Mouse (Mus musculus) cerebellum, adult 2 months (tissue): Measurements from ENCODE around the gene Abhd4. TPM values are rescaled to one million over a fixed set of nuclear protein-coding genes. Genes with fewer than 3 reads are reported as not detected.

ENCODE experiments used
- DNase-seq, 2 experiments: peaks; one replicate each; pipeline ENCODE4 v3.0.0; 2021
- H3K27ac ChIP-seq: fragments of 200-500 bp; 2 replicates; pipeline ENCODE4 v1.5.1; 2012; ENCODE audit warnings: low read length, control low read depth, inconsistent platforms; ENCODE audit not compliant: insufficient read depth
- H3K27me3 ChIP-seq: fragments of 200-500 bp; 2 replicates; pipeline ENCODE4 v1.6.1; 2012; ENCODE audit warnings: inconsistent platforms, mild to moderate bottlenecking, low read length, moderate library complexity; ENCODE audit not compliant: control insufficient read depth, insufficient read depth
- H3K4me1 ChIP-seq: fragments of 200-500 bp; 2 replicates; pipeline ENCODE4 v1.6.1; 2011; ENCODE audit warnings: low read length; ENCODE audit not compliant: control insufficient read depth, insufficient read depth
- H3K4me3 ChIP-seq: fragments of 200-500 bp; replicated peaks from 2 replicates; pipeline ENCODE3; 2011; ENCODE audit warnings: mild to moderate bottlenecking, low read depth, low read length, control low read depth; ENCODE audit not compliant: insufficient read depth
- CTCF ChIP-seq: fragments of 200-500 bp; IDR thresholded peaks from 2 replicates; pipeline ENCODE4 v1.5.1; 2011; ENCODE audit warnings: low read depth, mild to moderate bottlenecking, control low read depth, low read length, moderate library complexity, borderline replicate concordance; ENCODE audit not compliant: insufficient read depth
- POLR2A ChIP-seq: fragments of 200-500 bp; IDR thresholded peaks from 2 replicates; pipeline ENCODE4 v1.6.1; 2011; ENCODE audit warnings: low read length, control low read depth, borderline replicate concordance; ENCODE audit not compliant: insufficient read depth
- WGBS: fragments of 180-500 bp; shearing (Covaris S2); methylation state at CpG from one replicate; pipeline ENCODE4 v1.1.7; 2018; 5-methylcytosine and 5-hydroxymethylcytosine counted together
- polyA plus RNA-seq: library from polyadenylated mRNA; depleted of rRNA; stranded (reverse); fragments of >200 nt; gene quantifications from 2 replicates; pipeline ENCODE4 v1.2.3, GENCODE M21; 2012

Abhd4 gene
- polyA plus RNA-seq, 1 experiment: 59.2 TPM

GRCm38 (mm10) chr14:54258131-54258670 lies 4.2 kb downstream of the Abhd4 start:
- WGBS: 67% methylated on average over 7 of the region's 7 CpGs
- no peak overlapping the region for H3K27ac ChIP-seq
- TF ChIP-seq POLR2A (no peak), CTCF (no peak)

GRCm38 (mm10) chr14:54259003-54259721 lies 5.2 kb downstream of the Abhd4 start:
- TF ChIP-seq CTCF: no peak
- TF ChIP-seq POLR2A: peak; percentile 56; the same call in 1 of the 2 replicates
- under 1% methylated on average over 35 of the region's 35 CpGs for WGBS
- Histone ChIP-seq H3K4me3 (peak overlapping the region; percentile 85), H3K27me3 (no peaks in the 10 kb centered on the region), H3K4me1 (no peaks in the 10 kb centered on the region; the same call in 1 of the 2 replicates), H3K27ac (peak overlapping the region; percentile 55; the same call in 1 of the 2 replicates)
- DNase-seq: peak; percentile 89

More at GRCm38 (mm10) chr14:54258131-54258670, 4.2 kb downstream of the Abhd4 start:
- H3K4me1 ChIP-seq: no peaks in the 10 kb centered on the region; the same call in 1 of the 2 replicates
- H3K27me3 ChIP-seq: no peaks in the 10 kb centered on the region
- DNase-seq: no peak
- H3K4me3 ChIP-seq: no peak overlapping the region

DNA sequence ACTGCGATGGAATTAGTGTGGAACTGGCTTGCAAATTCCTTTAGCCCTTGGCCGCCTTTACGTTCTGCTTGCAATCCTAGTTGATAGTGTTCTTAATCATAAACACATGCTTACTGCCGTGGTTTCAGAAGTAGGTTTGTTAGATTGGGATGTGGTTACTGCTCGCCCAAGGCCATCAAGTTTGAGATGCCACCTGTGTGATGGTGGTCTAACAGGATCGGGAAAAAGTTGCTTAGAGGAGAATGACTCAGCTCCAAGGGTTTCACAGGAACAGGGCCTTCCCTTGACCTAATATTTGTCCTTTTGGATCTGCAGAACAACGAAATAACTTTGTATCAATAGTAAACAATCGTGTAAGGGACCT lies 5.7 kb downstream of the Abhd4 start:
- Histone ChIP-seq H3K4me1 (no peaks in the 10 kb centered on the region; the same call in 1 of the 2 replicates), H3K27me3 (no peaks in the 10 kb centered on the region), H3K27ac (no peak overlapping the region), H3K4me3 (peak overlapping the region; percentile 85)
- TF ChIP-seq POLR2A (no peak), CTCF (no peak)
- DNase-seq: no peak
- WGBS: 18% methylated on average over 8 of the region's 8 CpGs

- no peak overlapping the region for H3K4me3 ChIP-seq
- H3K27me3 ChIP-seq: no peaks in the 10 kb centered on the region
- peak; percentile 21 to 28 for DNase-seq
- H3K27ac ChIP-seq: no peak overlapping the region
- WGBS: 52% methylated on average over 2 of the region's 2 CpGs
- no peaks in the 10 kb centered on the region; the same call in 1 of the 2 replicates for H3K4me1 ChIP-seq
- TF ChIP-seq CTCF: no peak
- no peak for TF ChIP-seq POLR2A
These were observed 6.2 kb downstream of the Abhd4 start for GRCm38 (mm10) chr14:54260196-54260595.

GRCm38 (mm10) chr14:54261386-54261785 lies 7.4 kb downstream of the Abhd4 start:
- TF ChIP-seq CTCF (no peak), POLR2A (no peak)
- no peak for DNase-seq
- H3K27ac ChIP-seq: no peak overlapping the region
- no peak overlapping the region for H3K4me3 ChIP-seq
- WGBS: 93% methylated on average over 2 of the region's 2 CpGs
- H3K4me1 ChIP-seq: no peaks in the 10 kb centered on the region; the same call in 1 of the 2 replicates
- H3K27me3 ChIP-seq: no peaks in the 10 kb centered on the region

- H3K4me3 ChIP-seq: no peak overlapping the region
- 89% methylated on average over 8 of the region's 8 CpGs for WGBS
- no peak for TF ChIP-seq CTCF
- no peak for TF ChIP-seq POLR2A
- no peaks in the 10 kb centered on the region; the same call in 1 of the 2 replicates for H3K4me1 ChIP-seq
- H3K27ac ChIP-seq: no peak overlapping the region
- H3K27me3 ChIP-seq: no peaks in the 10 kb centered on the region
- no peak for DNase-seq
These were observed 8.6 kb downstream of the Abhd4 start for GRCm38 (mm10) chr14:54262622-54263021.

GRCm38 (mm10) chr14:54263099-54263498 lies 9.1 kb downstream of the Abhd4 start:
- Histone ChIP-seq H3K4me3 (no peak overlapping the region), H3K27ac (no peak overlapping the region), H3K27me3 (no peaks in the 10 kb centered on the region), H3K4me1 (no peaks in the 10 kb centered on the region; the same call in 1 of the 2 replicates)
- WGBS: 93% methylated on average over 6 of the region's 6 CpGs
- DNase-seq: no peak
- TF ChIP-seq POLR2A: no peak
- no peak for TF ChIP-seq CTCF

- no peak overlapping the region for H3K27ac ChIP-seq
- TF ChIP-seq CTCF: no peak
- TF ChIP-seq POLR2A: no peak
- 93% methylated on average over 7 of the region's 7 CpGs for WGBS
- no peak overlapping the region for H3K4me3 ChIP-seq
- H3K4me1 ChIP-seq: no peaks in the 10 kb centered on the region; the same call in 1 of the 2 replicates
- DNase-seq: no peak
- H3K27me3 ChIP-seq: no peaks in the 10 kb centered on the region
These were observed 10.2 kb downstream of the Abhd4 start for GRCm38 (mm10) chr14:54264231-54264630.
